Mouse (Mus musculus) heart, embryonic 12.5 days (tissue): ENCODE measurements around the gene Csmd2. TPM values are rescaled to one million over a fixed set of nuclear protein-coding genes. Genes with fewer than 3 reads are reported as not detected.

ENCODE experiments used
- ATAC-seq: fragments of 200-750 bp; cut with Nextera tagmentation; 2 replicates; pipeline ENCODE4 v1.8.0; 2017; ENCODE audit warnings: moderate TSS enrichment, moderate library complexity; ENCODE audit not compliant: insufficient number of reproducible peaks, low FRiP score
- H3K27ac ChIP-seq: fragments of 300-500 bp; sonication (generic); 2 replicates; pipeline ENCODE4 v1.5.1; 2016; ENCODE audit warnings: mild to moderate bottlenecking, moderate library complexity; ENCODE audit not compliant: poor library complexity, severe bottlenecking
- H3K27me3 ChIP-seq: fragments of 300-500 bp; sonication (generic); replicated peaks from 2 replicates; pipeline ENCODE4 v1.6.1; 2016; ENCODE audit warnings: mild to moderate bottlenecking, moderate library complexity
- H3K36me3 ChIP-seq: fragments of 300-500 bp; sonication (generic); 2 replicates; pipeline ENCODE4 v1.6.1; 2016; ENCODE audit warnings: mild to moderate bottlenecking, moderate library complexity
- H3K4me1 ChIP-seq: fragments of 300-500 bp; sonication (generic); replicated peaks from 2 replicates; pipeline ENCODE4 v1.6.1; 2016; ENCODE audit warnings: mild to moderate bottlenecking
- H3K4me2 ChIP-seq: fragments of 300-500 bp; sonication (generic); 2 replicates; pipeline ENCODE4 v1.6.1; 2016; ENCODE audit warnings: mild to moderate bottlenecking, moderate library complexity
- H3K4me3 ChIP-seq: fragments of 300-500 bp; sonication (generic); 2 replicates; pipeline ENCODE4 v1.5.1; 2016; ENCODE audit warnings: mild to moderate bottlenecking
- H3K9ac ChIP-seq: fragments of 300-500 bp; sonication (generic); 2 replicates; pipeline ENCODE4 v1.6.1; 2016; ENCODE audit warnings: mild to moderate bottlenecking, moderate library complexity
- H3K9me3 ChIP-seq: fragments of 300-500 bp; sonication (generic); replicated peaks from 2 replicates; pipeline ENCODE4 v1.6.1; 2016; ENCODE audit warnings: mild to moderate bottlenecking, moderate library complexity
- WGBS: fragments of 180-500 bp; shearing (Covaris S2); methylation state at CpG from one replicate; pipeline ENCODE4 v1.1.7; 2016; 5-methylcytosine and 5-hydroxymethylcytosine counted together
- polyA plus RNA-seq: library from polyadenylated mRNA; unstranded; fragments of >200 nt; fragmentation: Nextera tagmentation; extraction: Ambion mirVana; gene quantifications from 2 replicates; pipeline ENCODE4 v1.2.1, GENCODE M21; 2016

Gene Csmd2
- polyA plus RNA-seq, 1 experiment from 2014 or later, result 0.06 TPM

DNA sequence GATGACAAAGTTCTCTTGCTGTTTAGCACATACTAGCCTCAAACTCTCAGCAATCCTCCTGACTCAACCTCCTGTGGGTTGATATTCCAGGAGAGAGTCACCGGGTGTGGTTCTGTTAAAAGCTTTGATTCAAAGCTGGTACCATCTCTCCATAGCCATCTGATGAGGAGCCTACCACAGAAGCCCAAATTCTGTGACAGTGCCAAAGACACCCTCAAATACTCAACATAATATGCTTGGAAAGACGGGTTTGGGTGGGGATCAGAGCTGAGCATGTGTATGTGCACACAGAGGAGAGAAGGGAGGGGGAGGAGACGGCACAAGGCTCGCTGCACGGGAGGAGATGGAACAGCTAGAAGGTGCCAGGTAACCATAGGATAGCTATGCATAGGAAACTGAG lies 287.5 kb downstream of the Csmd2 start:
- Histone ChIP-seq H3K4me2 (no peak overlapping the region), H3K4me3 (no peak overlapping the region), H3K9ac (no peak overlapping the region), H3K9me3 (no peaks in the 10 kb centered on the region), H3K4me1 (peaks cover 28% of the 10 kb centered on the region), H3K27me3 (peaks cover 22% of the 10 kb centered on the region), H3K27ac (no peak overlapping the region), H3K36me3 (no peaks in the 10 kb centered on the region)
- no peak for ATAC-seq
- WGBS, result 74% methylated on average over 5 of the region's 5 CpGs

DNA sequence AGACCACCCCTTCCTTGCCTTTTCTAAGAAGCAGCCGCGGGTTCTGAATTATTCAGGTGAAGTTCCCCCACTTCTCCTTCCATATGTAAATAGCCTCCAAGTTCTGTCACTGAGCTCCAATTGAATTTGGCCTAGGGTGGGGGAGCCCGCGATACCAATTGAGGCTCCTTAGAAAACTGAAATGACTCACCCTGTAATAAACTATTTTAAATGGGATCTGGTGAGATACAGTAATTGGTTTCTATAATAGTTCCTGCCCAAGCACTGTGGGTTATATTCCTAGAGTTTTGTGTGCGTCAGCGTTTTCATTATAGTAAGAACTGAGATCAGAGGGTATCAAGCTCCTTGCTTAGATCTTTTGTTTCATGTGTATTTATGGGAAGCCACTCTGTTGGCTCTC lies 287.9 kb downstream of the Csmd2 start:
- no peak overlapping the region for H3K9ac ChIP-seq
- WGBS, result 79% methylated on average over 6 of the region's 6 CpGs
- H3K9me3 ChIP-seq, result no peaks in the 10 kb centered on the region
- no peak for ATAC-seq
- no peak overlapping the region for H3K4me2 ChIP-seq
- H3K27me3 ChIP-seq, result peaks cover 22% of the 10 kb centered on the region
- no peak overlapping the region for H3K27ac ChIP-seq
- H3K4me1 ChIP-seq, result peaks cover 28% of the 10 kb centered on the region
- no peaks in the 10 kb centered on the region for H3K36me3 ChIP-seq
- H3K4me3 ChIP-seq, result no peak overlapping the region

DNA sequence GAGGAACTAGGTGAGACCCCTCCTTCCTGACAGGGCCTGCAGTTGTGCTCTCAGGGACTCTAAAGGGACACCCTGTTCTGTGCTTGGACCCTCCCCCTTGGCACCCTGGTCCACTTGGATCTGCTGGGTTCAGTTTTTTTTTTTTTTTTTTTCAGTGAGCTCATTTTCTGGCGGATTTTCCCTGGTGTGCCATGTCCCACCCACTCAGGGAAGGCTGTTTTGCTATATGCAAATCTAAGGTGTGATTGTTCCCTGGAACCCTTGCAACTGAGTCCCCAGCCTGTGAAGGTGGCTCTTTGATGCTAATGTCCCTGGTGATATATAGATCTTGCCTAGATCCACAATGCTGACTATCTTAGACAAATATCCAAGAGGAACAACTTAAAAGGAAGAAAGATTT lies 297.4 kb downstream of the Csmd2 start:
- no peak overlapping the region for H3K4me2 ChIP-seq
- H3K27ac ChIP-seq, result no peak overlapping the region
- WGBS, result 60% methylated on average over 1 of the region's 1 CpGs
- peaks cover 5% of the 10 kb centered on the region; the same call in 1 of the 2 replicates for H3K9me3 ChIP-seq
- no peaks in the 10 kb centered on the region for H3K36me3 ChIP-seq
- no peak for ATAC-seq
- H3K4me1 ChIP-seq, result no peaks in the 10 kb centered on the region
- no peaks in the 10 kb centered on the region for H3K27me3 ChIP-seq
- H3K9ac ChIP-seq, result no peak overlapping the region
- no peak overlapping the region for H3K4me3 ChIP-seq

DNA sequence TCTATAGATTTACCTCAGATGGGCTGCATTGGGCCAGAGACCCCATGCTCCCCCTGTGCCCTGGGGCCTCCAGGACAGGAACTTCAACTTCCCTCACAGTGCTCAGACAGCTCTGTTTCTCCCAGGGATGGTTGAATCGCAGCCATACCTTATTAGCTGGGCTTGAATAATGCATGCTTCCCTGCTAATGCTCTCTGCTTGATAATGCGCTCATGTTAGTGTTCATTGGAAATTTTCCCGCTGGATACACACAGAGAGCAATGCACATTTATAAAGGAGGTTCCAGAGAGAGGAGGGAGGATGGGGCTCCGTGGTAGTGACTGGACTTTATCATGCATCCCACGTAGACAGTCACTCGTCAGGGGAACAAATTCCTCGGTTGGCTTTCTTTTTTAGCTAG lies 300.4 kb downstream of the Csmd2 start:
- Histone ChIP-seq H3K27ac (no peak overlapping the region), H3K4me1 (no peaks in the 10 kb centered on the region), H3K9me3 (peaks cover 5% of the 10 kb centered on the region; the same call in 1 of the 2 replicates), H3K27me3 (no peaks in the 10 kb centered on the region), H3K4me3 (no peak overlapping the region), H3K9ac (no peak overlapping the region), H3K4me2 (no peak overlapping the region), H3K36me3 (no peaks in the 10 kb centered on the region)
- ATAC-seq, result no peak
- 77% methylated on average over 7 of the region's 7 CpGs for WGBS

DNA sequence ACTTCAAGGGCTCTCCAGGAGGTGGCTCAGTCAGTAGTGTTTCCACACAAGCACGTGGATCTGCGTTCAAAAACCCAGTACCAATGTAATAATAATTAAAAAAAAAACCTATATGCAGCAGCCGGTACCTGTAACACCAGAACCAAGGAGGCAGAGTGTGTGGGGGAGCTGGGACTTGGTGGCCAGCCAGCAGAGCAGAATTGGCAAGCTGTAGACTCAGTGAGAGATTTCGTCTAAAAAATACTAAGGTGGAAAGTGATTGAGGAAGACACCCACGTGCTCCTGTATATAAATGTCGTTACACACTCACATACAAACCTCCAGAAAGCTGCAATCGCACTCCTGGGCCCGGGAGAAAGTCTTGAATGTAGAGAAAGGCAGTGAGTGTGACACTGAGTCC lies 316.4 kb downstream of the Csmd2 start:
- Histone ChIP-seq H3K27me3 (no peaks in the 10 kb centered on the region), H3K9me3 (no peaks in the 10 kb centered on the region), H3K4me2 (no peak overlapping the region), H3K4me3 (no peak overlapping the region), H3K36me3 (no peaks in the 10 kb centered on the region), H3K9ac (no peak overlapping the region), H3K4me1 (no peaks in the 10 kb centered on the region), H3K27ac (no peak overlapping the region)
- ATAC-seq, result no peak
- WGBS, result 73% methylated on average over 8 of the region's 8 CpGs

DNA sequence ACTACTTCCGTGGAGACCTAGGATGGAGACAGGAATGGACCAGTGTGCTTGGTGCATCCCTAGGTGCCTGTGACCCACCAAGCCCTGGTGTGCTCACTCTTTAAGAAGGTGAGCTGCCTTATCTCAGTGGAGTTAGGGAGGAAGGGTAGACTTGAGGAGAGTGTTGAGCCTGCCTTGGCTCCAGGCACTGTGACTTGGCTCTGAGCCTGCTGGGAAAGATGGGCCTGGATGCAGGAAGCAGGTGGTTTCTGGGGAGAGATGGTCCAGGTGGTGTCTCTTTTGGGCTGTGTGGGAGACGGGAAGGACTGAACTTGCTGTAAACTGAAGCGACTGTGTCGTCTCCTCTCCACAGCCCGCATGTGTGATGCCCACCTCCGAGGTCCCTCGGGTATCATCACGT lies 318.4 kb downstream of the Csmd2 start:
- no peak overlapping the region for H3K9ac ChIP-seq
- no peak for ATAC-seq
- no peaks in the 10 kb centered on the region for H3K4me1 ChIP-seq
- no peaks in the 10 kb centered on the region for H3K9me3 ChIP-seq
- H3K4me2 ChIP-seq, result no peak overlapping the region
- no peak overlapping the region for H3K4me3 ChIP-seq
- H3K27me3 ChIP-seq, result no peaks in the 10 kb centered on the region
- H3K36me3 ChIP-seq, result no peaks in the 10 kb centered on the region
- WGBS, result 90% methylated on average over 8 of the region's 8 CpGs
- H3K27ac ChIP-seq, result no peak overlapping the region

DNA sequence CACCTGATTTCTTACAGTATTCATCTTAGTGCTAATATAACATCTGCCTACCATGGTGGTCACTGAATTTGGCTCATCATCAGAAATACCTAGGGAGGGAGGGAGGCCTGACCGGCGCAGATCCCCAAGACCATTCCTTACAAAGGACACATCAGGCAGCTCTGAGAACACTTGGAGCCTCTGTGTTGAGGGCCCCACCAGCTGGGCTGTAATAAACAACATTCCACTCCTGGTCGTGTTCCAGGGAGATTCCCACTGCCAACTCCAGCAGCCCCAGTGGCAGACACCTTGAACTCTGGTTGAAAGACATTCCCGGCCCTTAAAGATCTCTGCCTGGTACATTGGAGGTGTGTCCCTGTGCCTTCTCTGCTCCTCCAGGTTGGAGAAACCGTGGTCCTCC lies 327.7 kb downstream of the Csmd2 start:
- no peak for ATAC-seq
- H3K4me3 ChIP-seq, result no peak overlapping the region
- H3K9me3 ChIP-seq, result 0 out of 2 replicates have a peak, but pooled peaks cover 2% of the 10 kb centered on the region
- no peaks in the 10 kb centered on the region for H3K36me3 ChIP-seq
- no peaks in the 10 kb centered on the region for H3K4me1 ChIP-seq
- WGBS, result 66% methylated on average over 5 of the region's 5 CpGs
- no peak overlapping the region for H3K4me2 ChIP-seq
- no peak overlapping the region for H3K9ac ChIP-seq
- no peak overlapping the region for H3K27ac ChIP-seq
- H3K27me3 ChIP-seq, result no peaks in the 10 kb centered on the region; the same call in 1 of the 2 replicates

DNA sequence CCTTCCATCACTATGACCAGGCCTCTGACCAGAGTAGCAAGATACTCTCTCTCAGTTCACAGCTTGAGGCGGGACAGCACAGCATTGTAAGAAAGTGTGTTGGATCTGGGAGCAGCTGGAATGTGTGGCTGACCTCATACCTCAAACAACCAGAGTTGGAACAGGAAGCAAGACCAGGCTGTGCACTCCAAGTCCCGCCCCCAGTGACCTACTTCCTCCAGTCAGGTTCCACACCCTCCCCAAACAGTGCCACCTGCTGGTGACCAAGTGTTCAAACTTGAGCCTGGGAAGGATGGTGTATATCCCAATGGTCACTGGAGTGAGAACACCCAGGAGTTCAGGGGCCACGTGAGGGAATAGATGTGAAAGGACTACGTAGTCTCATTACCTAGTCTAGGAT lies 330.3 kb downstream of the Csmd2 start:
- ATAC-seq, result no peak
- no peaks in the 10 kb centered on the region for H3K4me1 ChIP-seq
- H3K4me2 ChIP-seq, result no peak overlapping the region
- no peak overlapping the region for H3K27ac ChIP-seq
- 84% methylated on average over 4 of the region's 4 CpGs for WGBS
- H3K9me3 ChIP-seq, result 0 out of 2 replicates have a peak, but pooled peaks cover 2% of the 10 kb centered on the region
- H3K27me3 ChIP-seq, result no peaks in the 10 kb centered on the region; the same call in 1 of the 2 replicates
- no peak overlapping the region for H3K9ac ChIP-seq
- H3K4me3 ChIP-seq, result no peak overlapping the region
- H3K36me3 ChIP-seq, result no peaks in the 10 kb centered on the region

DNA sequence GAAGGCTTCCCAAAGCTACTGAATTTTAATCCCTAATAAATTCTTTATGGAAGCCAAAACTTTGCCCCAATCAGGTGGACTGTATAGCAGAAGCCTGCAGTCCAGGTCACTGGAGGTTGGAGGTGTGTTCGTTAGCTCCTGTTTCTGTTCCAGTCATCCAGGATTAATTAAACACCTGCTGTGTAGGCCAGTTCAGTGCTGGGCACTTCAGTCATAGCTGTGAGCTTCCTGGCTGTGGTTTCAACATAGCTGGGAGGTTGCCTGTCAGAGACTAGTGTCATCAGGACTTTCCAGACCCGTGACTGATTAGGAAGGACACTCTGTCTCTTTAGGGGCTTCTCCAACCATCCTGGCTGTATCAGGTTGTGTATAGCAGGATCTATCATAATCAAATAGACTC lies 337.9 kb downstream of the Csmd2 start:
- Histone ChIP-seq H3K27ac (no peak overlapping the region), H3K4me1 (no peaks in the 10 kb centered on the region), H3K9ac (no peak overlapping the region), H3K9me3 (no peaks in the 10 kb centered on the region), H3K27me3 (0 out of 2 replicates have a peak, but pooled peaks cover 2% of the 10 kb centered on the region), H3K4me2 (no peak overlapping the region), H3K4me3 (no peak overlapping the region), H3K36me3 (no peaks in the 10 kb centered on the region)
- 65% methylated on average over 2 of the region's 2 CpGs for WGBS
- ATAC-seq, result no peak

DNA sequence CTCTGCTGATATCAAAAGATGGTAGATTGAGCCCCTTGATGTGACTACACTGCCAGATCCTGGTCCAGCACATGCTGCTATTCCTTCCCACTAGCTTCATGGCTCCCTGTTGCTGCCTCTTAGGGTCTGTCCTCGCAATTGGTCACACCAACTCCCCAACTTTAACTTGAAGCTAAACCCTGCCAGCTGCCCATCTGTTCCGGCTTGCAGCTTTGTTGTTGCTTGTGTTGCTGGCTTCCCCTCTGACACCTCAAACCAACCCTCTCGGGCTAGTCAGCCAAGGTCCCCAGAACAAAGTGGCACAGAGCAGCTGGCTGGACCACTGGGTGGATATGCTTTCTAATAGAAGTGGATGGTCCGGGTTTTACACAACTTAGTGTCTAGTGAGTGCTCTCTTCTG lies 339.1 kb downstream of the Csmd2 start:
- Histone ChIP-seq H3K9ac (no peak overlapping the region), H3K27me3 (0 out of 2 replicates have a peak, but pooled peaks cover 2% of the 10 kb centered on the region), H3K36me3 (no peaks in the 10 kb centered on the region), H3K4me2 (no peak overlapping the region), H3K27ac (no peak overlapping the region), H3K4me1 (no peaks in the 10 kb centered on the region), H3K4me3 (no peak overlapping the region), H3K9me3 (no peaks in the 10 kb centered on the region)
- ATAC-seq, result no peak
- WGBS, result 66% methylated on average over 4 of the region's 4 CpGs

DNA sequence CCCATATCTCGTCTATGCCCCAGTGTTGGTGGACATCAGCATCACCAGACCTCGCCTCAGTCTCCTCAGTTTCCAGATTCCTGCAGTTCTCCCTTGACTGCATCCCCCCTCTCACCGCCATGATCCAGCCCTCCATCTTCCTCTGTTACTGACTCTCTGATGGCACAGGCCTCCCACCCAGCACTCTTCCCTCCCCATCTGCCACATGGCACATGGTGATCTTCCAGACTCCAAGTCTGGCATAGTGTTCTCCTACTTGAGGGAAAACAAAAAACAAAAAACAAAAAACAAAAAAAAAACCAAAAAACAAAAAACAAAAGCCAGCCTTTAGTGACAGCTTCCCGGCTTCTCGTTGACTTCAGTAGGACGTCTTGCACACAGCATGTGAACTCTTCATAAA lies 339.8 kb downstream of the Csmd2 start:
- Histone ChIP-seq H3K9me3 (no peaks in the 10 kb centered on the region), H3K9ac (no peak overlapping the region), H3K36me3 (no peaks in the 10 kb centered on the region), H3K27ac (no peak overlapping the region), H3K4me1 (no peaks in the 10 kb centered on the region), H3K4me2 (no peak overlapping the region), H3K27me3 (0 out of 2 replicates have a peak, but pooled peaks cover 2% of the 10 kb centered on the region), H3K4me3 (no peak overlapping the region)
- WGBS, result 75% methylated on average over 6 of the region's 6 CpGs
- no peak for ATAC-seq

DNA sequence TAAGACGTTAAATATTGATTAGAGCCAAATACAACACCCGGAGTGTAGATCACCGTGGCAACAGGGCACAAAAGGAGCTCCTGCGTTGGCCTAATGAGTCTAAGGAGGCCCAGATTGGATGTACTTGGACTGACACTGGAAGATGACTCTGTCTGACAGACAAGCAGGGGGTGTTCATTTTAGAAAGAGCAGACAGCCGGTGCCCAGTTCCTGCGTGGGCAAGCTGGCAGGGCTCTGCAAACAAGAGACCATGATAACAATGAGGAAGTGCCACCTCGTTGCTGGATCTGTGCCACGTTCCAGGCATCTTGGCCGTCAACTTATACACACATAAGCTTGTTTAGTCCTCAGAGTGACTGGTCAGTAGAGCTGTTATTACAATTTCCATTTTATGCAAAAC lies 342.9 kb downstream of the Csmd2 start:
- Histone ChIP-seq H3K27ac (no peak overlapping the region), H3K4me3 (no peak overlapping the region), H3K27me3 (peaks cover 6% of the 10 kb centered on the region; the same call in 1 of the 2 replicates), H3K4me1 (no peaks in the 10 kb centered on the region), H3K9me3 (no peaks in the 10 kb centered on the region), H3K9ac (no peak overlapping the region), H3K4me2 (no peak overlapping the region), H3K36me3 (no peaks in the 10 kb centered on the region)
- ATAC-seq, result no peak
- 79% methylated on average over 9 of the region's 9 CpGs for whole genome bisulfite sequencing
